Mouse (Mus musculus): ENCODE results near the gene Ccdc137. TPM values are rescaled to one million over a fixed set of nuclear protein-coding genes. Genes with fewer than 3 reads are reported as not detected.

The Ccdc137 gene
- total and polyA plus RNA-seq, 2 experiments, result 4.6 to 8.7 TPM

DNA sequence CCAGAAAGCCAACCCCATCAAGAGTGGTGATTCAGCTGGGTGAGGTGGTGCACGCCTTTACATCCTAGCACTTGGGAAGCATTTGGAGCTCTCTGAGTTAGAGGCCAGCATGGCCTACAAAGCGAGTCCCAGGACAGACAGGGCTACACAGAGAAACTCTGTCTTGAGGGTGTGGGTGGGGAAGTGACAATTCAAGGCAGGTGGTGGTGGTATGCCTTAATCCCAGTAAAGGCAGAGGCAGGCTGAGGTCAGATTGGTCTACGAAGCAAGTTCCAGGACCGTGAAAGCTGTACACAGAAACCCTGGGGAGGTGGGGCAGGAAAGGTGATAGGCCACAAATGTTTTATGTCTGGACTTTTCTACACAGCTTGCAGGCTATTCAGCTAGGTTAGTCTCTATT is 3.0 kb upstream of the Ccdc137 start:
- no peak for DNase-seq (ENCODE audit: extremely low read depth, low read depth, low spot score)

DNA sequence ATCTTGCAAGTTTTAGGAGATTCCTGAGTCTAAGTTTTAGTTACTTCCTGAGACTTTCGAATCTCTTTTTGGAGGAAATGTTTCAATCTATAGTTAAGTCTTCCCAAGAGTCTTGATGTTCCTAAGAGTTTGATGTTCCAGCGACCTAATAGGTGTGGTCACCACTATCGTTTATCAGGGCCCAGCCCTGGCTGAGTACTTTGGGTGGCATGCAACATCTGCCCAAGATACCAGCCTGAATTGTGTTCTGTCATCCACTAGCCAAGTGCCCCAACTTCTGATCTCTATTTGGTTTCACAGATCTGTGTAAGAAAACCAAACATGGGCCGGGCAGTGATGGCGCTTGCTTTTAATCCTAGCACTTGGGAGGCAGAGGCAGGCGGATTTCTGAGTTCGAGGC is 2.5 kb upstream of the Ccdc137 start:
- Histone ChIP-seq H3K4me3 (ENCODE audit: insufficient read depth, low read depth, low read length) (no peak overlapping the region), H3K27me3 (ENCODE audit: control insufficient read depth, insufficient read depth, low read length) (no peaks in the 10 kb centered on the region), H3K79me2 (ENCODE audit: control insufficient read depth, insufficient read depth, low read length) (0 out of 2 replicates have a peak, but pooled peaks cover 6% of the 10 kb centered on the region), H3K36me3 (ENCODE audit: control insufficient read depth, insufficient read depth, low read length) (no peaks in the 10 kb centered on the region), H3K4me1 (ENCODE audit: control insufficient read depth, insufficient read depth, low read length) (peaks cover 4% of the 10 kb centered on the region; the same call in 1 of the 2 replicates), H3K27ac (replicated peaks; ENCODE audit: insufficient read depth, low read depth, low read length) (no peak overlapping the region), H3K9ac (ENCODE audit: low read depth, low read length) (no peak overlapping the region)
- DNase-seq (ENCODE audit: extremely low read depth, low read depth, low spot score), result no peak
- WGBS, result 97% methylated on average over 7 of the region's 7 CpGs
- TF ChIP-seq POLR2A (IDR thresholded peaks at IDR 0.05; ENCODE audit: extremely low read depth, insufficient read depth, low read length) (no peak), CTCF (IDR thresholded peaks at IDR 0.05; ENCODE audit: low read depth, low read length) (no peak)

More for the DNA sequence above, 3.0 kb upstream of the Ccdc137 start:
- 94% methylated on average over 4 of the region's 4 CpGs for WGBS
- no peaks in the 10 kb centered on the region for H3K36me3 ChIP-seq (ENCODE audit: control insufficient read depth, insufficient read depth, low read length)
- no peaks in the 10 kb centered on the region for H3K27me3 ChIP-seq (ENCODE audit: control insufficient read depth, insufficient read depth, low read length)
- H3K27ac ChIP-seq (replicated peaks; ENCODE audit: insufficient read depth, low read depth, low read length), result no peak overlapping the region
- no peak overlapping the region for H3K4me3 ChIP-seq (ENCODE audit: insufficient read depth, low read depth, low read length)
- TF ChIP-seq CTCF (IDR thresholded peaks at IDR 0.05; ENCODE audit: low read depth, low read length), result no peak
- TF ChIP-seq POLR2A (IDR thresholded peaks at IDR 0.05; ENCODE audit: extremely low read depth, insufficient read depth, low read length), result no peak
- H3K9ac ChIP-seq (ENCODE audit: low read depth, low read length), result no peak overlapping the region
- 0 out of 2 replicates have a peak, but pooled peaks cover 6% of the 10 kb centered on the region for H3K79me2 ChIP-seq (ENCODE audit: control insufficient read depth, insufficient read depth, low read length)
- peaks cover 4% of the 10 kb centered on the region; the same call in 1 of the 2 replicates for H3K4me1 ChIP-seq (ENCODE audit: control insufficient read depth, insufficient read depth, low read length)

DNA sequence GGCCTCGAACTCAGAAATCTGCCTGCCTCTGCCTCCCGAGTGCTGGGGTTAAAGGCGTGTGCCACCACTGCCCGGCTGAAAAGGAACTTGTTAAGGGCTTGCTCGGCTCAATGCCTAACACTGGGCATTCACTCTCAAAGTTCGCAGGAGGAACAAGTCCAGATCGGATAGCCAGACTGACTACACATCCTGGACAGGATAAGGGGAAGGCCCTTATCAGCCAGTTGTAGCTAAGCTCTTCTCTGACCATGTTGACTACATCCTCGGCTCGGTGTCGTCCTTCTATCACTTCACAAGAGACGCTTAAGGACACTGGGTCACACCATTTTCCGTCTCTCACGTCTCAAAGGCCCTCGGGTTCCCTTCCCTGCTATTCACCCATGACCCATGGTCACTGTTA is 545 bp upstream of the Ccdc137 start:
- Histone ChIP-seq H3K27me3 (ENCODE audit: control insufficient read depth, insufficient read depth, low read length) (no peaks in the 10 kb centered on the region), H3K27ac (replicated peaks; ENCODE audit: insufficient read depth, low read depth, low read length) (peak overlapping the region; percentile 74), H3K4me3 (ENCODE audit: insufficient read depth, low read depth, low read length) (peak overlapping the region; percentile 76), H3K79me2 (ENCODE audit: control insufficient read depth, insufficient read depth, low read length) (0 out of 2 replicates have a peak, but pooled peaks cover 6% of the 10 kb centered on the region), H3K36me3 (ENCODE audit: control insufficient read depth, insufficient read depth, low read length) (no peaks in the 10 kb centered on the region), H3K9ac (ENCODE audit: low read depth, low read length) (peak overlapping the region; percentile 88), H3K4me1 (ENCODE audit: control insufficient read depth, insufficient read depth, low read length) (peaks cover 4% of the 10 kb centered on the region; the same call in 1 of the 2 replicates)
- peak; percentile 66 for DNase-seq (ENCODE audit: extremely low read depth, low read depth, low spot score)
- 5% methylated on average over 14 of the region's 14 CpGs for WGBS
- no peak for TF ChIP-seq POLR2A (IDR thresholded peaks at IDR 0.05; ENCODE audit: extremely low read depth, insufficient read depth, low read length)
- TF ChIP-seq CTCF (IDR thresholded peaks at IDR 0.05; ENCODE audit: low read depth, low read length), result no peak

DNA sequence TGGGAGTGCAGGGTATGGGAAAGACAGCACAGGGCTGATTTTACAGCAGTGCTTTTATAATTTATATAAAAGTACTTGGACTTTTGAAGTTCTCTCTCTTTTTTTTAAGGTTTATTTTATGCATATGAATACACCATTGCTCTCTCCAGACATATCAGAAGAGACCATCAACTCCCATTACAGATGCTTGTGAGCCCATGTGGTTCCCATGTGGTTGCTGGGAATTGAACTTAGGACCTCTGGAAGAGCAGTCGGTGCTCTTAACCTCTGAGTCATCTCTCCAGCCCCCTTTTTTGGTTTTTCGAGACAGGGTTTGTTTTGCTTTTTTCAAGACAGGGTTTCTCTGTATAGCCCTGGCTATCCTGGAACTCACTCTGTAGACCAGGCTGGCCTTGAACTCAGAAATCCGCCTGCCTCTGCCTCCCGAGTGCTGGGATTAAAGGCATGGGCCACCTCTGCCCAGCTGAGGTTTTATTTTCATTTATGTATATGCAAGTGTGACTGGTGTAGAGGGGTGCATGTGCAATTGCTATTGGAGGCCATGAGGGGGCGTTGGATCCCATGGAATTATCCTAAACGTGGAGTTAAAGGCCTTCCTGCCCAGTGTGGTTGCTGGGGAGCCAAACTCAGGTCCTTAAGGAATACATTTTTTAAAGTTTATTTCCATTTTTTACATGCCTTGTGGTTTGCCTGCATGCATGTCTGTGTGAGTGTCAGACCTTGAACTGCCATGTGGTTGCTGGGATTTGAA is 1.1 kb downstream of the Ccdc137 start:
- WGBS, result 44% methylated on average over 6 of the region's 6 CpGs
- Histone ChIP-seq H3K4me3 (ENCODE audit: insufficient read depth, low read depth, low read length) (no peak overlapping the region), H3K27me3 (ENCODE audit: control insufficient read depth, insufficient read depth, low read length) (no peaks in the 10 kb centered on the region), H3K9ac (ENCODE audit: low read depth, low read length) (peak overlapping the region; percentile 88), H3K79me2 (ENCODE audit: control insufficient read depth, insufficient read depth, low read length) (0 out of 2 replicates have a peak, but pooled peaks cover 6% of the 10 kb centered on the region), H3K36me3 (ENCODE audit: control insufficient read depth, insufficient read depth, low read length) (no peaks in the 10 kb centered on the region), H3K27ac (replicated peaks; ENCODE audit: insufficient read depth, low read depth, low read length) (no peak overlapping the region), H3K4me1 (ENCODE audit: control insufficient read depth, insufficient read depth, low read length) (peaks cover 4% of the 10 kb centered on the region; the same call in 1 of the 2 replicates)
- TF ChIP-seq CTCF (IDR thresholded peaks at IDR 0.05; ENCODE audit: low read depth, low read length) (peak; percentile 57; the same call in 1 of the 2 replicates), POLR2A (IDR thresholded peaks at IDR 0.05; ENCODE audit: extremely low read depth, insufficient read depth, low read length) (no peak)
- DNase-seq (ENCODE audit: extremely low read depth, low read depth, low spot score), result no peak

DNA sequence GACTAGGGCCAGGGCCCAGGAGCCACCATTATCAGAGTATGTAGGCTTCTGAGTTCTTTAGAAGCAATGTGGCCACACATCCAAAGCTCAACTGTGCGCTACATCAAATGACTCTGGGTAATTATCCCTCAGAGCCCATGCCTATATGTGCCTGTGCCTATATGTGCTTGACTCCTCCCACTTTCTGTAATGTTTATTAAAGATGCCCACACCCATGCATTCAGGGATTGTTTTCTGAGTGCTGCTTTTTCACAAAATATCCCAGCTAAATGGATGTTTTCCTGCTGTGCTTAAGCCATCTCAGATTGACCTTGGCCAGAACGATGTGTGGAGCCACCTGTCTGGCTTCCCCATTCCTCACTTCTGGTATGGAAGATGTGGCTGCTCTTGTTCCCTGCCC is 5.6 kb downstream of the Ccdc137 start:
- Histone ChIP-seq H3K9ac (ENCODE audit: low read depth, low read length) (no peak overlapping the region), H3K4me1 (ENCODE audit: control insufficient read depth, insufficient read depth, low read length) (peaks cover 13% of the 10 kb centered on the region), H3K27ac (replicated peaks; ENCODE audit: insufficient read depth, low read depth, low read length) (no peak overlapping the region), H3K27me3 (ENCODE audit: control insufficient read depth, insufficient read depth, low read length) (no peaks in the 10 kb centered on the region), H3K4me3 (ENCODE audit: insufficient read depth, low read depth, low read length) (no peak overlapping the region), H3K79me2 (ENCODE audit: control insufficient read depth, insufficient read depth, low read length) (peaks cover 13% of the 10 kb centered on the region), H3K36me3 (ENCODE audit: control insufficient read depth, insufficient read depth, low read length) (no peaks in the 10 kb centered on the region)
- TF ChIP-seq CTCF (IDR thresholded peaks at IDR 0.05; ENCODE audit: low read depth, low read length) (no peak), POLR2A (IDR thresholded peaks at IDR 0.05; ENCODE audit: extremely low read depth, insufficient read depth, low read length) (no peak)
- DNase-seq (ENCODE audit: extremely low read depth, low read depth, low spot score), result no peak
- WGBS, result 94% methylated on average over 2 of the region's 2 CpGs

DNA sequence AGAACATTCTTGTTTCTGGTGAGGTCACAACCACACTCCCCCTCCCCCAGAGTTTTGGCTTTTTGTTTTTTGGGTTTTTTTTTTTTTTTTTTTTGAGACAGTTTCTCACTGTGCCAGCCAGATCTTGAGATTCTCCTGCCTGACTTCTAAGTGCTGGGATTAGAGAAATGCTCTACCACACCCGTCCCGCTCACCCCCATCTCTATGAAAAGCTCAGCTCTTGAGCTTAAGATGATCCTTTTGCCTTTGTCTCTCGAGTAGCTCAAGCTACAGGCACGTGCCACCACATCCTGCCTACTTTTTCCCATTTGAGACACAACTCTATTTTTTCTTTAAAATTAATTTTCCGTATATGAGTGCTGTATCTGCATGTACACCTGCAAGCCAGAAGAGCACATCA is 6.5 kb downstream of the Ccdc137 start:
- Histone ChIP-seq H3K36me3 (ENCODE audit: control insufficient read depth, insufficient read depth, low read length) (no peaks in the 10 kb centered on the region), H3K9ac (ENCODE audit: low read depth, low read length) (no peak overlapping the region), H3K4me3 (ENCODE audit: insufficient read depth, low read depth, low read length) (no peak overlapping the region), H3K79me2 (ENCODE audit: control insufficient read depth, insufficient read depth, low read length) (peaks cover 13% of the 10 kb centered on the region), H3K4me1 (ENCODE audit: control insufficient read depth, insufficient read depth, low read length) (peaks cover 13% of the 10 kb centered on the region), H3K27me3 (ENCODE audit: control insufficient read depth, insufficient read depth, low read length) (no peaks in the 10 kb centered on the region), H3K27ac (replicated peaks; ENCODE audit: insufficient read depth, low read depth, low read length) (no peak overlapping the region)
- DNase-seq (ENCODE audit: extremely low read depth, low read depth, low spot score), result no peak
- no peak for TF ChIP-seq CTCF (IDR thresholded peaks at IDR 0.05; ENCODE audit: low read depth, low read length)
- TF ChIP-seq POLR2A (IDR thresholded peaks at IDR 0.05; ENCODE audit: extremely low read depth, insufficient read depth, low read length), result no peak
- 88% methylated on average over 5 of the region's 5 CpGs for WGBS
